Mouse (Mus musculus): ENCODE data around the gene Cntnap2.

DNA sequence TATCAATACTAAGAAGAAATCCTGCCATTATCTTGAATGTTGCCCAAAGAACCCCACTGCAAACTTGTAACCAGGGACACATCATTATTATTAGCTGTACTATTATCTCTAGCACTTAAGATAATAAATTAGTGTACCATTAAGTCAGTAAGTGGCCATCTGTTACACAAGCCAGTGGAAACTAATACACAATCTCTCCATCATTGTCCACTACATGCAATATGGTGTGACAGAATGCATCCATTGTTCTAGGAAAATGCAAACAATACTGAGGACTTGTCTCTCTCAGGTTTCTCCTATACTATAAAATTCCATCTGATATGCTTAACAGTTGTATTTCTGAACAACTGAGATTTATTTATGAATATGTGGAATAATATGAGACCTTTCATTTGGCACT, 1355.0 kb downstream of the Cntnap2 start:
- no peak for TF ChIP-seq POLR2A (IDR thresholded peaks at IDR 0.05; ENCODE audit: insufficient read depth, low read depth, low read length)
- TF ChIP-seq CTCF (IDR thresholded peaks at IDR 0.05), result no peak

Measured in heart, adult 2 months (tissue).